Mouse (Mus musculus): Measurements from ENCODE around the gene Gpr4. TPM values are rescaled to one million over a fixed set of nuclear protein-coding genes. Genes with fewer than 3 reads are reported as not detected.

The Gpr4 gene
- polyA plus RNA-seq, 1 experiment: 0.70 TPM

DNA sequence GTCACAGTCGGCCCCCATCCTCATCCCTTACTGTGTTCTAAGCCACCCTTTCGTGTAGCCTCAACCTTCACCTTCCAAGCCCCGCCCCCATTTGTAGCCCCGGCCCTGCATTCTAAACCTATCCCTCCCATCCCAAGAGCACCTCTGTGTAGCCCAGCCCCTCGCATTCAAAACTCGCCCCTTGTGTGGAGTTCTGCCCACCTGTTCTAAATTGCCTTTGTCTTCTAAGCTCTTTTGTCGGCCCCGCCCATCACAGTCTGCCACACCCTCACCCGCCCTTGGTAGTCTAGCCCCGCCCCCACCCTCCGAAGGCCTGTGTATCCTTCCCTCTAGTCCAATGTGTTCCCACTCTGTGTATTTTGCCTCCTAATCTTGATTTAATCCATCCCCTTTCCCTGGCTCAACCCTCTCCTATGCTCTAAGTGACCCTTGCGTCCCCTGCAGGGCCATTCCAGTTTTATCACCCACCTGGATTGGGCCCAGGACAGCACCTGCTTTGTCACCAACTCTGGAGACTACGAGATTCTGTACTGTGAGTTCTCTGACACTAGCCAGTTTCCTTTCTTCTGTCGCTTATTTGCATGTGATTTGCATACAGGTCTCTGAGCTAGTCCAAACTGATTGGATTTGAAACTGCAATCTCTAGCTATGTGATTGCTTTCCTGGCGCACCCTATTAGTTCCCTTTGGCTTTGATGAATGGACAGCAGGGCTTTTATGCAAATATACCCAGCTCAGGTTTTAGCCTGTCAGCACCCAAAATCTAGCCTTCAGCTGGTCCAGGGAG, 10.1 kb upstream of the Gpr4 start:
- Histone ChIP-seq H3K4me1 (ENCODE audit: control insufficient read depth, insufficient read depth, low read length) (no peaks in the 10 kb centered on the region; the same call in 1 of the 2 replicates), H3K27ac (ENCODE audit: control insufficient read depth, insufficient read depth, low read depth, low read length, poor library complexity) (no peak overlapping the region), H3K4me3 (replicated peaks; ENCODE audit: control insufficient read depth, low read depth, low read length) (no peak overlapping the region)
- WGBS: 79% methylated on average over 15 of the region's 15 CpGs
- TF ChIP-seq CTCF (IDR thresholded peaks at IDR 0.05; ENCODE audit: control insufficient read depth, insufficient read depth, low read length) (no peak), POLR2A (IDR thresholded peaks at IDR 0.05; ENCODE audit: borderline replicate concordance, control insufficient read depth, low read depth, low read length) (no peak)

DNA sequence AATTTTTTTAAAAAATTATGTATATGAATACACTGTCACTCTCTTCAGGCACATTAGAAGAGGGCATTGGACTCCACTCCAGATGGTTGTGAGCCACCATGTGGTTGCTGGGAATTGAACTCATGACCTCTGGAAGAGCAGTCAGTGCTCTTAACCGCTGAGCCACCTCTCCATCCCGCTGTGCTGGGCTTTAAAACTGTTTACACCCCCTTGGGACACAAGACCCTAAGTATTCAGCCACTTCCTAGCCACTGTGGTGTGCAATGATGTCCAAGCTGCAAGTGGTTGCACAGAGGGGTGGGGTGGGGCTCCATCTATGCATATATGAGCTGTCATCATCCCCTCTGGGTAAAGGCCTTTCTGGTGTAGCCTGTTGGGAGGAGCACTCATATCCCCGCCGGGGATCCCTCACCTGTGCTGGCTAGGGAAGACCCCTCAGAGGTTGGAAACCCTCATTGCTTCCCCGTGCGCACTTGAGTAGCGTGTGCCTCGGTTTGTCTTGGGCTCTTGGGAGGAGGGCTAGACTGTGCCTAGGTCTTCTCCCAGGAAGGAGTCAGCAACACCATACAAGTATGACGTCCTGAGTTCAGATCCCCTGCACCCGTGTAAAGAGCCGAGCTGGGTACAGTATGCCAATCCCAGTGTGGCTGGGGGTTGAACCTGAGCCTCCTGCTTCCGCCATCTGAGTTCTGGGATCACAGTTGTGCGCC, 4.0 kb upstream of the Gpr4 start:
- Histone ChIP-seq H3K4me3 (replicated peaks; ENCODE audit: control insufficient read depth, low read depth, low read length) (no peak overlapping the region), H3K4me1 (ENCODE audit: control insufficient read depth, insufficient read depth, low read length) (no peaks in the 10 kb centered on the region), H3K27ac (ENCODE audit: control insufficient read depth, insufficient read depth, low read depth, low read length, poor library complexity) (no peak overlapping the region)
- TF ChIP-seq POLR2A (IDR thresholded peaks at IDR 0.05; ENCODE audit: borderline replicate concordance, control insufficient read depth, low read depth, low read length): no peak
- no peak for TF ChIP-seq CTCF (IDR thresholded peaks at IDR 0.05; ENCODE audit: control insufficient read depth, insufficient read depth, low read length)
- 84% methylated on average over 13 of the region's 13 CpGs for WGBS

DNA sequence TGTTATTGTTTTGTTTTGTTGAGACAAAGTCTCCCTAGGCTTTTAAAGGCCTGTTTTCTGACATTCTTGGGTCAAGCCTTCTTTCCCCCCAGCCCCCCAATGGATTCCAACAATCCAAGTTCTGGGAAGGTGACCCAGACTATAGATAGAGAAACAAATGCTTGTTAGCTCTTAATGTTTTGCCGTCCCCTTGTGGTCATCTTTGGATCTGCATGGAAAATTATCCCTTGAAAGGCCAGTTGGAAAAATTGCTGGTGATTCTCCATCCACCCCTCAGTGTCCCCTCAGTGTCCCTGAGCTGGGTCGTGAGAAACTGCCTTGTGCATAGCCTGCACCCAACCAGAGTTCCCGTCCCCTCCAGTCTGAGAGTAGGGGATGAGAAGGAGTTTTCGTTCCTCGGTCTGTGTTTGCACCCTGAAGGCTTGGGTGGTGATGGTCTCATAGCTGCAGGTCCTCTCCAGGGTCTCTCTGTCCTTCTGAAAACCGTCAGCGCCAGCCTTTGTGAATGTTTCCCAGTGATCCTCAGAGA, 3.3 kb upstream of the Gpr4 start:
- Histone ChIP-seq H3K4me3 (replicated peaks; ENCODE audit: control insufficient read depth, low read depth, low read length) (no peak overlapping the region), H3K27ac (ENCODE audit: control insufficient read depth, insufficient read depth, low read depth, low read length, poor library complexity) (no peak overlapping the region), H3K4me1 (ENCODE audit: control insufficient read depth, insufficient read depth, low read length) (no peaks in the 10 kb centered on the region)
- WGBS: 67% methylated on average over 7 of the region's 7 CpGs
- TF ChIP-seq POLR2A (IDR thresholded peaks at IDR 0.05; ENCODE audit: borderline replicate concordance, control insufficient read depth, low read depth, low read length): no peak
- TF ChIP-seq CTCF (IDR thresholded peaks at IDR 0.05; ENCODE audit: control insufficient read depth, insufficient read depth, low read length): no peak

DNA sequence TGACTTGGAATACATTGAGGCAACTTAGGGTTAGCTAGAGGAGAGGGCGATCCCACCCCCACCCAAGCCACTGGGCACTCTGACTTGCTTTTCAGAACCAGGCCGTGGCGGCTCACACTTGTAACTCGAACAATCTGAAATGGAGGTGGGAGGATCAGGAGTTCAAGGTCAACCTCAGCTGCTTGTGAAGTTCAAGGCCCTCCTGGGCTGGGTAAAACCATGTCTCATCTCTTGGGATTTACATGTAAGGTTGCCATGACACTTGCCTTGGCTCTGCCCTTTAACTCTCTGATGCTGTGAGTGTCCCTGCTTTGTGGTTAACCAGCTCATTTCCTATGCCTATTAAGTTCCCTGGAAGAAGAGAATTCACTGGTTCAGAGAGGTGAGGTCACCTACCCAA, 2.8 kb upstream of the Gpr4 start:
- no peaks in the 10 kb centered on the region; the same call in 1 of the 2 replicates for H3K4me1 ChIP-seq (ENCODE audit: control insufficient read depth, insufficient read depth, low read length)
- TF ChIP-seq POLR2A (IDR thresholded peaks at IDR 0.05; ENCODE audit: borderline replicate concordance, control insufficient read depth, low read depth, low read length) (no peak), CTCF (IDR thresholded peaks at IDR 0.05; ENCODE audit: control insufficient read depth, insufficient read depth, low read length) (no peak)
- WGBS: 80% methylated on average over 4 of the region's 4 CpGs

DNA sequence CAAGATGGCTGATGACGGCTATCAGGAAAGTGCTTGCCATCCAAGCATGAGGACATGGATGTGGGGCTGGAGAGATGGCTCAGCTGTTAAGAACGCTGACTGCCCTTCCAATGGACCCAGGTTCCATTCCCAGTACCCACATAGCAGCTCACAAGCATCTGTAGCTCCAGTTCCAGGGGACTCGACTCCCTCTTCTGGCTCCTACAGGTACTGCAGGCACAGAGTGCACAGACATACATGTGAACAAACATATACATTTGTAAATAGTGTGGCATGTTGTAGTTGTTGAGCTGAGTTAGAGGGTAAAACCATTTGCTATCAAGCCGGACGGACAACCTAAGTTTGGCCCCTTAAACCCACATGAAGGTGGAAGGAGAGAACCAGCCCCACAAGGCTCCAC, 2.3 kb upstream of the Gpr4 start:
- Histone ChIP-seq H3K4me1 (ENCODE audit: control insufficient read depth, insufficient read depth, low read length) (no peaks in the 10 kb centered on the region; the same call in 1 of the 2 replicates), H3K27ac (ENCODE audit: control insufficient read depth, insufficient read depth, low read depth, low read length, poor library complexity) (no peak overlapping the region), H3K4me3 (replicated peaks; ENCODE audit: control insufficient read depth, low read depth, low read length) (no peak overlapping the region)
- WGBS: 84% methylated on average over 5 of the region's 5 CpGs
- no peak for TF ChIP-seq POLR2A (IDR thresholded peaks at IDR 0.05; ENCODE audit: borderline replicate concordance, control insufficient read depth, low read depth, low read length)
- TF ChIP-seq CTCF (IDR thresholded peaks at IDR 0.05; ENCODE audit: control insufficient read depth, insufficient read depth, low read length): peak; percentile 31; the same call in 1 of the 2 replicates

More for the DNA sequence above, 2.8 kb upstream of the Gpr4 start:
- H3K4me3 ChIP-seq (replicated peaks; ENCODE audit: control insufficient read depth, low read depth, low read length): no peak overlapping the region
- H3K27ac ChIP-seq (ENCODE audit: control insufficient read depth, insufficient read depth, low read depth, low read length, poor library complexity): no peak overlapping the region

DNA sequence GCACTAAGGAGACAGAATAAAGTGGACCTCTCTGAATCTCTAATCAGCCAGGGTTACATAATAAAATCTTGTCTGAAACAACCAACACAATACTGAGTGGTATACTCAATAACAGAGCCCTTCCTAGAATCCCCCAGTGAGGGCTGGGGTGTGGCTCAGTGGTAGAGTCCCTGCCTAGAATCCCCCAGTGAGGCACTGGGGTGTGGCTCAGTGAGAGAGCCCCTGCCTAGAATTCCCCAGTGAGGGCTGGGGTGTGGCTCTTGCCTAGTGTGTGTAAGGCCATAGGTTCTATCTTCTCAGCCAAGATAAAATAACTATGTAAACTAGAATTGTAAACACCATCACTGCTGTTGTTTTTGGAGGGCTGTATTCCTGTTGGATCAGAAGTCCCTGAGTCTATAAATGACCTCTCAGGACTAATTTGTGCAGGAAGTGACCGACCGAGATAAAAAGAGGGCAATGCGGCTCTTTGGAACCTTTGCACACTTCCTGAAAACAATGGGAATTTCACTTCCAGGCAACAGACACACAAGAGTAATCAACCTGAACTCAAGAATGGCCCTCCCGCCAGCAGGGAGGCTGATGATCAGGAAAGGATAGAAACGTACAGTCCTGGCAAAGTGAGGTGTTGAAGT, 1.2 kb upstream of the Gpr4 start:
- H3K27ac ChIP-seq (ENCODE audit: control insufficient read depth, insufficient read depth, low read depth, low read length, poor library complexity): no peak overlapping the region
- WGBS: 72% methylated on average over 5 of the region's 5 CpGs
- H3K4me1 ChIP-seq (ENCODE audit: control insufficient read depth, insufficient read depth, low read length): no peaks in the 10 kb centered on the region; the same call in 1 of the 2 replicates
- no peak overlapping the region for H3K4me3 ChIP-seq (replicated peaks; ENCODE audit: control insufficient read depth, low read depth, low read length)
- no peak for TF ChIP-seq POLR2A (IDR thresholded peaks at IDR 0.05; ENCODE audit: borderline replicate concordance, control insufficient read depth, low read depth, low read length)
- no peak for TF ChIP-seq CTCF (IDR thresholded peaks at IDR 0.05; ENCODE audit: control insufficient read depth, insufficient read depth, low read length)

DNA sequence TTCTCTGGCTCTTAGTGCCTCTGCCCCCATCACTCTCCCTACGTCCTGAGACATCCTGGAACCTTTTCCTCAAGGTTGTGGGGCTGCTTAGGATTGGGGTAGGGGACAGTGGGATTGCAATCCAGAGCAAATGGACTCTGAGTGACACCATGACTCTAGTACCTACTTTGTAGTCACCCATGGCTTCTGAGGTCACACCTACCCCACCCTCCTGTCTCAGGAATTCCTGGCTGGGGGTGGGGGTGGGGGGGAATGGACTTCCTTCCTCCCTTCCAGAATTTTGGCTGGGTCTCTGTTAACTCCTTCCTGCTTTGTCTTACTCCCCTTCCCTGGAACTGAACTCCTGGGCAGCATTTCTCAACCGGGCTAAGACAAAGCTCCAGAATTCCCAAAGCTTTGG, 1.0 kb downstream of the Gpr4 start:
- 77% methylated on average over 2 of the region's 2 CpGs for WGBS
- Histone ChIP-seq H3K4me1 (ENCODE audit: control insufficient read depth, insufficient read depth, low read length) (no peaks in the 10 kb centered on the region; the same call in 1 of the 2 replicates), H3K4me3 (replicated peaks; ENCODE audit: control insufficient read depth, low read depth, low read length) (no peak overlapping the region), H3K27ac (ENCODE audit: control insufficient read depth, insufficient read depth, low read depth, low read length, poor library complexity) (no peak overlapping the region)
- TF ChIP-seq CTCF (IDR thresholded peaks at IDR 0.05; ENCODE audit: control insufficient read depth, insufficient read depth, low read length) (no peak), POLR2A (IDR thresholded peaks at IDR 0.05; ENCODE audit: borderline replicate concordance, control insufficient read depth, low read depth, low read length) (no peak)

DNA sequence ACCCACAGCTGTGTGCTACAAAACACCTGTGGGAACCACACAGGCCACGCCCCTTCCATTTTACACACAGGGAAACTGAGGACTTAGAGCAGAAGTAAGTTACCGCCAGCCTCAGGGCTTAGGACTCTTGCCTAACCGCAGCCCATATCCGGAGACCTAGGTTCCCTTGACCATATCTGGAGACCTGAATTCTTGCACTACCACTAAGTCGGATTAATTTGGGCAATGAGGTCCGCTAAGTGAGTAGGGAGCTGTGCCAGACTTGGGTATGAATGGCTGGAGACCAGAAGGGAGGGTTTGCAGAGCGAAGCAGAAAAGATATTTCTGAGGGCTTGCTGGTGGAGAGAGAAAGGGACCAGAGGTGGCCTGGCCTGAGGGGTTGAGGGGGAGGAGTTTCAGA, 2.0 kb downstream of the Gpr4 start:
- Histone ChIP-seq H3K4me1 (ENCODE audit: control insufficient read depth, insufficient read depth, low read length) (no peaks in the 10 kb centered on the region; the same call in 1 of the 2 replicates), H3K27ac (ENCODE audit: control insufficient read depth, insufficient read depth, low read depth, low read length, poor library complexity) (no peak overlapping the region), H3K4me3 (replicated peaks; ENCODE audit: control insufficient read depth, low read depth, low read length) (no peak overlapping the region)
- 8% methylated on average over 7 of the region's 7 CpGs for WGBS
- TF ChIP-seq POLR2A (IDR thresholded peaks at IDR 0.05; ENCODE audit: borderline replicate concordance, control insufficient read depth, low read depth, low read length) (no peak), CTCF (IDR thresholded peaks at IDR 0.05; ENCODE audit: control insufficient read depth, insufficient read depth, low read length) (no peak)

Measured in bone marrow, adult 2 months (tissue).